Mouse (Mus musculus) heart, postnatal 25 days (tissue): ENCODE results near the gene Naa10. TPM values are rescaled to one million over a fixed set of nuclear protein-coding genes. Genes with fewer than 3 reads are reported as not detected.
A peak's percentile ranks its signal among the peaks of the same experiment; 100 is the strongest.

Source experiments
- DNase-seq: peaks from one replicate; pipeline ENCODE4 v3.0.0; 2022; ENCODE audit warnings: low spot score
- intact Hi-C: fragments of 180-260 bp; cut with DNase I; formaldehyde crosslinking; loops from one replicate; pipeline ENCODE4 v1.15.1; 2025
- total RNA-seq, 2 experiments: library from RNA; stranded (reverse); gene quantifications; 2 replicates each; pipeline ENCODE4 v1.2.3; 2021

Naa10 gene
- 10 to 100 TPM; 61.5 to 69.3 TPM for total RNA-seq

DNA sequence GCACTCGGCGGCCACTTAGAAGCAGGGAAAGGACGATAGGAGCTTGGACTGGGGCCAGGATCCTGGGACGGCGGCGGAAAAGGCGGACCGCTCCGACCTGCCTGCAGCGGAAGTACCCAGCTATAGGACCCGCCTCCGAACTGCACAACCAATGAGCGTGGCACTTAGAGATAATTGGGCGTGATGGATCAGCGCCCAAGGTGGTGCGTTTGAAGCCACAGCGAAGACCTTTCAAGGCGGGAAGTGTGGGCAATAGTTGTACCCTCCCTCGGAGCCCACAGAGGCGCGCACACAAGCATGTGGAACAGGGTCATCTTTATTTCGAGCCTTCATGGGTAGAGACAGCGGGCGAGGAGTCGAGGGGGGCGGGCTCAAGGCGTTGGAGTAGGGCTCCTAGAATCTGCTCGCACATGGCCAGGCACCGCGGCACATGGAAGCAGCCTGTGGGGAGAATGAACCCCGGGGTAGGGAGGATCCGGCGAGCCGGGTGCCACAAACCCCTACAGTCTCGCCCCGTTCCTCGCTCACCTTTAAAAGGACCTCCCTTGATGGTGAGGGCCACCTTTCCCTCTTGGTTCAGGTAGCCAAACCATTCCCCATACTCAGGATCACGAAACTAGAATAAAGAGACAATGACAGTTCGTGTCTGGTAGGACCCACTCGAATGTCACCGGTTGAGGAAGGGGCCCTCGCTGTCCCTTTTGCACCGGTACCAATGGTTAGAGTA lies at the start of gene Naa10, which contains the start of gene Arhgap4:
TSS of gene Naa10 (minus strand) at position 122 of the 727 bp plus-strand sequence.
TSS of gene Arhgap4 (minus strand) at position 48 of the 727 bp plus-strand sequence.
- intact Hi-C loops: no loop called here
- peak; percentile 75 for DNase-seq

DNA sequence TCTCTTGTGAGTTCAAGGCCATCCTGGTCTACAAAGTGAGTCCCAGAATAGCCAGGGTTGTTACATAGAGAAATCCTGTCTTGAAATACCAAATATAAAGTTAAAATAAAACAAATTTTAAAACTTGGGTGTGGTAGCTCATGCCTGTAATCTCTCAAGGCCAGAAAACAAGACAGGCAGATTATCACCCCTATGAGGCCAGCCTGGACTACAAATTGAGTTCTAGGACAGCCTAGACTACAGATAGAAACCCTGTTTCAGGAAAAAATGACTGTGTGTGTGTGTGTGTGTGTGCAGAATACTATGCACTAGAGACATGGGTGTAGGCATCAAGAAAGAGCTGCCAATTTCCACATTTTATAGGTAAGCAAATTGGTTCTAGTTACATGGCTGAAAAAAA lies 49.0 kb upstream of the Naa10 start:
- intact Hi-C loops: no loop called here

DNA sequence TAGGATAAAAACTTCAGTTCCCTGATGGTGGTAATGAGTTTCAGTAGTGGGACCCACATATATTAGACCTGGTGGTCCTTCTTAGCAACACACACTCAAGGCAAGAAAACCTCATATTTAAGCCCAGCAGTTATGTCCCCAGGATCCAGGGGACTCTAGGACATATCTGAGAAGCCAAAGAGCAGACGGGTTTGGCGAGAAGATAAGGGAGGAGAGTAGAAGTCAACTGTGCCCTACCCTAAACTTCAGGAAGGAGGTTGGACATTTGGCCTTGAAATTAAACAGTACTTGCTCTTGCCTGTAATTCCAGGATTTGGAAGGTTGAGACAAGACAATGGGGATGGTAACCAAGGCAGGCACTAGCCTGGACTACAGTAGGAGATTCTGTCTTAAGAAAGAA lies 48.0 kb upstream of the Naa10 start:
- intact Hi-C loops: loop anchor here (2.0 to 10.0 kb wide), 2 partner anchors 55 to 445 kb away; no protein-coding TSS in a partner anchor
- DNase-seq: no peak

More for the DNA sequence above, 49.0 kb upstream of the Naa10 start:
- no peak for DNase-seq

DNA sequence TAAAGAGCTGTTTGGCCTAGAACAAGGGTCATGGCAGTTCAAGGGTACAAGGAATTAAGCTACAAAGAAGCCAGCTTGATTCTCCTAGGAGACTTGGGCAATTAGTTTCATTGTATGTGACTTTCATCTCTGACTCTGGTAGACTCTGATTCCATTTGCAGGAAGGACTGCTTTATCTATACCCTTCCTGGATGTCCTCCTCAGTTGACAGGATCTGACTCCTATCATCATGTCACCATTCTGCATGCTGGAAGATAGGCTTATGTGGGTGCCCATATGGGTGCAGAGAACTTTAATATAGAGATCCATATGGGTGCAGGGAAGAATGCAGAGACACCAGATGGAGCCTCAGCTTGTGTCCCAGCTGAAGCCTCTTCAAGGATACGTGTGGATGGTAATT lies 47.4 kb upstream of the Naa10 start:
- no peak for DNase-seq
- intact Hi-C loops: loop anchor here (2.0 to 10.0 kb wide), 2 partner anchors 56 to 446 kb away; no protein-coding TSS in a partner anchor

DNA sequence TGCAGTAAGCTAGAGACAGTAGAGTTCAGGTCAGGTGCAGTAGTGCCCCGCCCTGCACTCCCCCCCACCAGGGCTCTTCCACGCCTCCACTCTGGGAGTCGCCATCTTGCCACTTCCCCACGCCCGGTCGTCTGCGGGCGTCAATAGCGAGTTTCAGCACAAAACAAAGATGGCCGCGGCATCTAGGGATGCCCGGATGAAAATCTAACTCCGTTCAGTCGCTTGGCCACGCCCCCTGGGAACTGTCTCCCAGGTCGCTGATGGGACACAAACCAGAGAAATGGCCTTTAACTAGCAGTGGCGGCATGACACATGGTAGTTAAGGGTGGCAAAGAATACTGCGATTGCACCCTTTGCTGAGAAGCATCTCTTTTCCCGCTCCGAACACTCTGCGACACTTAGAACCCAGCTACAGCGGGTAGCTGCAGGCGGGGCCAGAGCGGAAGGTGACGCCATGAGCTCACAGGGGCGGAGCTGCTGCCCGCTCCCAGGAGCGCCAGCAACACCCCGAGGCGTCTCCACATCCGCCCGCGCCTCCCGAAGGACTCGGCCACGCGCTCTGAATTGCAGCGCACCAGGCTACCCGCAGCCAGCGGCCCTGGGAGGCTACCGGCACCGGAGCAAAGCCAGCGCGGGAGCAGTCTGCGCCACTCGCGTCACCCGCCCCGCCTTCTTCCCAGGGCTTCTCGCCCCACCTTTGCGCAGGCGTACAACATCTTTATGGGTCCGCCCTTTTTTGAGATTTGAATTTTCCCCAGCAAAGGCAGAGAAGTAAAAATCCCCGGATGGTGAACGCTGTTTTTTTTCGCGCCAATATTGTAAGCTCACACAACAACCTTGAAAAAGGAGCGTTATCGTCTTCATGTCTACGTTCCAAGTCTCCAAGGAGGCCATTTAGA lies 45.7 kb upstream of the Naa10 start:
- DNase-seq: peak; percentile 82
- intact Hi-C loops: loop anchor here (2.0 to 10.0 kb wide), 3 partner anchors 57 to 447 kb away; no protein-coding TSS in a partner anchor

DNA sequence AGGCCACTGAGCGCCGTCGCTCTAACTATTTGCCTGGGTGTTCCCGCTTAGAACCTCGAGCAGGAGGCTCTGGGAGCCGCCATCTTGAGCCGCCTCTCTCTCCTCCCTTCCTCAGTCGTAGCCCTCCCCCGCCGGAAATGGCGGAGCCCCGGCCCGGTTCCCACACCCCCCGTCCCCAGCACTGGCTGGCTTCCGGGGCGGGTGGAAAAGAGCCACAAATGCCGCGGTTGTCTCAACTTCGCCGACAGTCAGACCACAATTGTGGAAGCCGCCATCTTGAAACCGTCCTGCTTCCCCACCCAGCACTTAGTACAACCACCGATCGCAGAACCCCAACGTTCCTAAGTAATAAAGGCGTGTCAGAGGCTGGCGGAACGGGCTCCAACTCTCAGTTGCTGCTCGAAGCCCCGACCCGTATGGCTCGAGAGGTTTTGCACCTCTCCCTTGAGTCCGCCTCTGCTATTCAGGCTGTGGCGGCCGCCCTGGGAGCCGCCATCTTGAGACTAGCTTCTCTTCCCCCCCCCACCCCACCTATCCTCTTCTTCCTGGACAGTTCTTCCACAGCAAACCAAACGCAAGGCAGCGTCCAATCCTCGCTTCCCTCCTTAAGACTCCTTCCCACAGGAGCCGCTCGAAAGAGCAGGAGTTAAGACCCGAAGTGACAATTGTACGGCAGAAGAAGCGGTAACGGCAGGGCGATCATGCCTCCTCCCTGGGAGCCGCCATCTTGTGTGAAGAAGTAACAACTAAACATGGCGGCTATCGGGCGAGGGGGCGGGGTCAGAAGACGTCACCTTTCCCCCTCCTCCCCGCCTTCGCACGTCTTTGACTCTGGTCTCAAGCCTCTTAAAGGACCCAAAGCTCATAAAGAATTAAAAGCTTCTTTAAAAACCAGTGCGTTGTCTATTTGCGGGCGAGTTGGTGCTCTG lies 44.8 kb upstream of the Naa10 start, which contains the start of gene Hcfc1:
TSS of gene Hcfc1 (minus strand) at position 110 of the 929 bp plus-strand sequence.
- DNase-seq: peak; percentile 83
- intact Hi-C loops: loop anchor here (2.0 to 10.0 kb wide), 2 partner anchors 280 to 448 kb away; no protein-coding TSS in a partner anchor

DNA sequence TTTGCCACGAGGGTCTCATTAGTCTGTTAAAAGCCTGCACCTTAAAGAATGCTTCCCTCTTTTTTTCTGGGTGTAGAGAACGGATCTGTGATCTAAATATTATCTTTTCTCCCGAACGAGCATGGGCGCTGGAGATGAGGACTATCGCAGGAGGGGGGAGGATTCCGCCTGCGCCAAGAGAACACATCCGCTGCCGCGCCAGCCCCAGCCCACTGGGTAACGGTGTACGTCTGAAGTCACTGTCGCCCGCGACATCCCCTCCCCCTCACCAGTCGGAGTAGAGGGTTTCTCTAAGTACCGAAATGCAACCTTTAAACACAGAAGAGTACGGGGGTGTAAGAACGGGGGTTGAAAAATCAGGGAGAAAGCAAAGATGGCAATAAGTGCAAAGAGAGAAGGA lies 43.6 kb upstream of the Naa10 start:
- no peak for DNase-seq
- intact Hi-C loops: loop anchor here (10.0 kb wide), 1 partner anchor 449 kb away; no protein-coding TSS in a partner anchor

DNA sequence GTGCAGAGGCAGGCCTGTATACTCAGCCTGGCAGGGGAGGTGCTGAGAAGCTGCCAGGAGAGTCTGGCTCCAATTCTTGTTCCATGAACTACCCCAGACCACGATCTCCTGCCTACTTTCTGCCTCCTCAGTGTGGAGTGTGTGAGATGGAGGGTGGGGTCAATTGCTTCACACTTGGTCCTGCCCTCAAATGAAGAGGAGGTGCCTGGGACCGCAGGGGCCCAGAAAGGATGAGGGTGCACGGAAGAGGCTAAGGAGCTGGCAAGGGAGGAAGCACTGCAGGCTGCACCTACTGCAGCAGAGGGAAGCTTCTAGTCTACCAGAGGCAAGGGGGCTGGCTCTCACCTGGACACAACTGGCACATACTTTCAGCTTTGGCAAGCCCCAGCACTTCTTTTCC lies 42.6 kb upstream of the Naa10 start:
- intact Hi-C loops: loop anchor here (10.0 kb wide), 1 partner anchor 450 kb away; no protein-coding TSS in a partner anchor
- no peak for DNase-seq

DNA sequence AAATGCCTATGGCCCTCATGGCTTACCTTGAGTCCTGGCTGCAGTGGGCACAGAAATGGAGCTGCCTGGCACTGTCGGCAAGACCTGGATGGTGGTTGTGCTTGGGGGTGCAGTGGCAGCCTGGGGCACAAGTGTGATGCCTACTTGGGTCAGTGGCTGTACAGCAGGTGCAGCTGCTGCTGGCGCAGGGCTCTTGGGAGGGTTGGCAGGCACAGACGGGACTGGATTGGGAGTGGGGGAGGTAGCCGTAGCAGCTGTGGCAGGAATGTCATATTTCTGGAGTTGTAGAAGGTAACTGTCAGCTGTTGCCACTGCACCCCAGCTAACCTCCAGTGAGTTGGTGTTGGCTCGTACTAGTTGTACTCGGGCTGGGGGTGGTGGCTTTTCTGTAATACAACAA lies 33.2 kb upstream of the Naa10 start:
- intact Hi-C loops: no loop called here

DNA sequence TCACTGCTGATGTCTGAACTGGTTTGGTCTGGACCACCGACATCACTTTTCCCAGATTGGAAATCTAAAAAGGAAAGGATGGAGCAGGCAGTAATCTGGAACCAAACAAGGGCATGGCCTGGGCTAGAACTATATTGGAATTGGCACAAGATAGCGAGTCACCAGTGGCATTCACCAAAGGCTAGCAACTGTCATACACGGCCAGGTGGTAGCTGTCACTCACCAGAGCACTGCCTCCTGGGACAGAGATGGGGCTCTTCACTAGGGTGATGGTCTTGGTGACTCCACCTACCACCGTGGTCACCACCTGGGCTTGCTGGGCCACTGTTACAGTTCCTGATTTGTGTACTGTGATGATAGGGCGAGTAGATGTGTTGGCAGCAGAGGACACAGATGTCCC lies 30.9 kb upstream of the Naa10 start:
- no peak for DNase-seq
- intact Hi-C loops: no loop called here

More for the DNA sequence above, 33.2 kb upstream of the Naa10 start:
- no peak for DNase-seq

DNA sequence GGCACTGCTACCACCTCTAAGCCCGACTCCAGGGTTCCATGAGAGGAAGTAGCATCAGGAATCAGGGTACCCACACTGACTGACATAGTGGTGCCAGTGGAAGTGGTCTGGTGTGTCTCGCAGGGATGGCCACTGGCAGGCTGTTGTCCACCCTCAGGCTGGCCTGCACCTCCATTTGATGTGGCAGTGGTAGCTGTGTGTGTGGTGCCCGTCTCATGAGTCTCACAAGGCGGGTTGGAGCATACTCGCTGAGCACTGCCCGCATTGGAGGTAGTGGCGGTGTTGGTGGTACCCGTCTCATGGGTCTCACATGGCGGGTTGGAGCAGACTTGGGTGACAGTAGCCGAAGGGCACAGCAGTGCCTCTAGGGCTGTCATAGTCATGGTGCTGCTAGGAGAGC lies 27.6 kb upstream of the Naa10 start:
- intact Hi-C loops: loop anchor here (10.0 kb wide), 1 partner anchor 895 kb away; no protein-coding TSS in a partner anchor
- no peak for DNase-seq

DNA sequence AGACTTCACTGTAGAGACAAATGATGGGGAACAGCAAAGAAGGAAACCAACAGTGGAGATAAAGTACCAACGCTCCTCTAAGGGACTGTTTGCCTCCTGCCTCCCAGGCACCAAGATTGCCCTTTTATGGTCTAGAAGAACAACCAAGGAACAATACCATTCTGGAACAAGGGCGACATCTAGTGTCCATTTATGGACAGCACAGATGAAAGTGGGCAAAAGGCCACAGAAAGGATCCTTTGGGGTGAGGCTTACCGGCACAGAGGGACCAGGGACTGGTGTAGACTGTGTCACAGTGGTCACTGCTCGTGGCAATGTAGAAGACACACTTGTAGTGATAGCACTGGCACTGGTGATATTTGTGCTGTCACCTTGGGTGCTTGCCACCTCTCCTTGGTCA lies 26.9 kb upstream of the Naa10 start:
- intact Hi-C loops: loop anchor here (10.0 kb wide), 1 partner anchor 894 kb away; no protein-coding TSS in a partner anchor
- DNase-seq: no peak

DNA sequence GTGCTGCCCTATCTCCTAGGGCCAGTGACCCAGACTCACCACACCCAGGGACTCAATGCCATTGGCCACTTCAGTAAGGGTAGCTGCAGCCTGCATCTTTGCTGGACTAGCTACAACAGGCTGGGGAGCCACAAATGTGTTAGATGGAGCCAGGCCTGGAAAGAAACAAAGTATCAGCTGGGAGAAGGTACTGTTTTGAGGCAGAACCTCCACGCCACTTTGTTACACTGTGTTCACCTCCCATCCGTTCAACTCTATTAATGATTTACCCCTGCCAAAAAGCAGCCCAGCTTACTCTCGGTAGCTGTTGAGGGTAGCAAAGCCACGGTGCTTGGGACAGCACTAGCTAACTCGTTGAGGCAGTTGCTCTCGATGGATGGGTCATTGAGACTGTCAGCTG lies 25.2 kb upstream of the Naa10 start:
- intact Hi-C loops: loop anchor here (2.0 to 10.0 kb wide), 2 partner anchors 148 to 892 kb away; no protein-coding TSS in a partner anchor
- no peak for DNase-seq

DNA sequence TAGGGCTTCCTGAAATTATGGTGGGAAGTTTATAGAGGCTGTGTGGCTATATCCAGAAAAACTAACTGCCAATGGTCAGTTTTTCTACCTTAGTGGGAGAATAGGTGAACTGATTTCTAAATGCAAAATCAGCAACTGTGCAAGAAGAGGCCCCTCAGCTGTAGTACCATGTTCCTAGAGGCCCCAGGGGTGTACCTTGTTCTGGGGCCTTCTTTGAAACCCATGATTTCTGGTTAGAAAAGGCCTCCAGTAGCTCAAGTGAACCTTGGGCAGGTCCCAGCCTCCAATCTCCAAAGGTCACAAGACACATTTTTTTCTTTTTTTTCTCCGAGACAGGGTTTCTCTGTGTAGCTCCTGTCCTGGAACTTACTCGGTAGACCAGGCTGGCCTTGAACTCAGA lies 20.6 kb upstream of the Naa10 start:
- intact Hi-C loops: loop anchor here (5.0 to 10.0 kb wide), 2 partner anchors 270 to 887 kb away; partner anchors contain the start of gene Slc6a8
- DNase-seq: no peak

DNA sequence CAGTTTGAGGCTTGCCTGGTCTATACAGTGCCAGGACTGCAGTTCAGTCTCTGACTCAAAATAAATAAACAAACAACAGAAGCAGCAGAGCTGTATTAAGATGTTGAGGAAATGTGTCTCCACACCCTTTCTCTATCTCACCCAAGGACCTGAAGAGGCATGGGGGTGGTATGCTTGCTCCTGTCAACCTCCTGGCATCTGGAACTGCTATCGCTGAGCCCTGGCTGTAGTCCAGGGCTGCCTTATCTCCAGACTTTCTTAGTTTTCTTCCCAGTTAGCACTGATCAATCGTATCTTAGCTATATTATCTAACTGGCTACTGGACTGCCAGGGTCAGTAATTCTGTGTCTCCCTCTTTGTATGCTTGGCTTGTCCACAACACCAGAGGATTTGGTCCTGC lies 20.1 kb upstream of the Naa10 start:
- intact Hi-C loops: loop anchor here (5.0 to 10.0 kb wide), 2 partner anchors 270 to 887 kb away; partner anchors contain the start of gene Slc6a8
- DNase-seq: no peak

DNA sequence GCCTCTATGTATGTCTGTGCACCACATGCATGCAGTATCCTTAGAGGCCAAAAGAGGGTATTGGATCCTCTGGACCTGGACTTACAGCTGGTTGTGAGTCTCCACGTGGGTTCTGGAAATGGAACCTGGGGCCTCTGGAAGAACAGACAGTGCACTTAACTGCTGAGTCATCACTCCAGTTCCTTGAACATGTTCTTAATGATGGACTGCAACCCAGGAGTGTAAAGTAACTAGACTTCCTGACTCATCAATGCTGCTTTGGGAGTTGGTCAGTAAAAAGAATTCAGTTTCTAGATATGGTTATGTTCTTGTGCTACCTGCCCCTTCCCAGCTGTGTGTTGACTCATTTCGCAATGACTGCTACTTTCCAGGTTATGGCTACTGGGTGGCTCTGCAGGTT lies 10.1 kb upstream of the Naa10 start:
- intact Hi-C loops: no loop called here
- no peak for DNase-seq

DNA sequence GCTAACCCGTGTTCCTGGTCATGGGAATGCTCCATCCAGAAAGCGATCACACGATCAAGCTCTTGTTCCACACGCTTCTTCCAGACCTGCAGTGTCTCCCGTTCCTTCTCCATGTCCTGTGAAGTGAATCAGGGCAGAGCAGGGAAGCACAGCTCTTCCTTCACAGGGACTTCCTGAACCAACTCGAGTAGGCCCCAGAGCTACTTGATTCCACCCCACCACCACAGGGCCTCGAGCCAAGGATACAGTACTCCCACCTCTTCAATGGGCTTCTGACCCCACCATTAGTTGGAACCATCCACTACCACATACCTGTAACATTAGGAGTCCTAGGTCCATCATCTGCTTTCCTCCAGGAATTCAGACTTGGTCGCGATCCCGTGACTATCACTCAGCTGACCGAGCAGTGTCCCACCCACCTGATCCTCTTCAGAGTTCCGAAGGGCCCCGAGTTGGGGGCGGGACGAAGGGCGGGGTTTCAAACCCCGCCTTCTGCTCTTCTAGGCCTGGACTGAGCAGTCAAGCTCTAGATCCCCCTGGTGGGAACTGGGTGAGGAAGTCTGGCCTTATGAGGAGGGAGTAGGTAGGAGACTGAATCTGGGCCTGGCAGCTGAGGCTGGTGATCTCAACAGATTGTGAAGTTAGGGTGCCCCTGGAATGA lies 8.8 kb upstream of the Naa10 start, which contains the start of gene Renbp:
TSS of gene Renbp (minus strand) at position 449 of the 661 bp plus-strand sequence.
- intact Hi-C loops: no loop called here

DNA sequence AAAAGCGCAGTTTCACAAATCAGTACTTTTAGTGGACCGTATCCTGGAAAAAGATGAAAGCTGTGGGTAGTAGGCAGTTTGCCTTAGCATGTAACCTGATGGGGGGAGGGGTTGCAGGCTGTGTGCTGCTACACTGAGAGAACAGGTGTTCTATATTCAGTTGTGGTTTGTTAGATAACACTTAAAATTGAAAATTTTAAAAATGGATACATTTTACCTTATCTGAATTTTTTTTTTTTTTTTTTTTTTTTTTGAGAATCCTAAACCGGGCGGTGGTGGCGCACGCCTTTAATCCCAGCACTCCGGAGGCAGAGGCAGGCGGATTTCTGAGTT lies 772 bp upstream of the Naa10 start:
- intact Hi-C loops: no loop called here

More for the DNA sequence above, 8.8 kb upstream of the Naa10 start, which contains the start of gene Renbp:
- peak; percentile 50 for DNase-seq

More for the DNA sequence above, 772 bp upstream of the Naa10 start:
- DNase-seq: no peak
